Mouse (Mus musculus) stomach, embryonic 14.5 days (tissue): Measurements from ENCODE around the gene Sult1a1. TPM values are rescaled to one million over a fixed set of nuclear protein-coding genes. Genes with fewer than 3 reads are reported as not detected.
"Not testable (repeated sequence)": the region's sequence is repeated elsewhere in the genome, so short reads cannot be mapped to it uniquely, and the experiment has no call there.

ENCODE experiments used
- ATAC-seq: fragments of 200-750 bp; cut with Nextera tagmentation; 2 replicates; pipeline ENCODE4 v1.8.0; 2017; ENCODE audit warnings: low read depth, moderate TSS enrichment; ENCODE audit not compliant: insufficient number of reproducible peaks, insufficient read depth, low FRiP score
- H3K27ac ChIP-seq: fragments of 300-500 bp; sonication (generic); 2 replicates; pipeline ENCODE4 v1.5.1; 2014; ENCODE audit warnings: mild to moderate bottlenecking, low read length, moderate library complexity, mixed read lengths
- H3K27me3 ChIP-seq: fragments of 300-500 bp; sonication (generic); 2 replicates; pipeline ENCODE4 v1.6.1; 2014; ENCODE audit warnings: low read length, control low read depth, mixed read lengths; ENCODE audit not compliant: control insufficient read depth, insufficient read depth
- H3K36me3 ChIP-seq: fragments of 300-500 bp; sonication (generic); 2 replicates; pipeline ENCODE4 v1.6.1; 2014; ENCODE audit warnings: mild to moderate bottlenecking, control low read depth, low read length, moderate library complexity, mixed read lengths; ENCODE audit not compliant: control insufficient read depth, insufficient read depth
- H3K4me1 ChIP-seq: fragments of 300-500 bp; sonication (generic); 2 replicates; pipeline ENCODE4 v1.6.1; 2014; ENCODE audit warnings: low read length, control low read depth, mixed read lengths; ENCODE audit not compliant: control insufficient read depth, insufficient read depth
- H3K4me2 ChIP-seq: fragments of 300-500 bp; sonication (generic); replicated peaks from 2 replicates; pipeline ENCODE4 v1.6.1; 2014; ENCODE audit warnings: low read depth, low read length, control low read depth
- H3K4me3 ChIP-seq: fragments of 300-500 bp; sonication (generic); 2 replicates; pipeline ENCODE4 v1.5.1; 2014; ENCODE audit warnings: low read depth, low read length, control low read depth
- H3K9ac ChIP-seq: fragments of 300-500 bp; sonication (generic); replicated peaks from 2 replicates; pipeline ENCODE4 v1.6.1; 2014; ENCODE audit warnings: low read depth, mild to moderate bottlenecking, control low read depth, low read length, moderate library complexity, mixed read lengths
- H3K9me3 ChIP-seq: fragments of 300-500 bp; sonication (generic); 2 replicates; pipeline ENCODE4 v1.6.1; 2016; ENCODE audit warnings: low read depth, low read length, control low read depth; ENCODE audit not compliant: control insufficient read depth
- WGBS: fragments of 180-500 bp; shearing (Covaris S2); extraction: QIAGEN DNeasy Blood & Tissue Kit; methylation state at CpG from one replicate; pipeline ENCODE4 v1.1.7; 2014; 5-methylcytosine and 5-hydroxymethylcytosine counted together
- polyA plus RNA-seq: library from polyadenylated mRNA; unstranded; fragments of >200 nt; fragmentation: Nextera tagmentation; extraction: Ambion mirVana; gene quantifications from 2 replicates; pipeline ENCODE4 v1.2.1, GENCODE M21; 2014

Sult1a1 gene
- polyA plus RNA-seq, 1 experiment from 2014 or later = 5.8 TPM

DNA sequence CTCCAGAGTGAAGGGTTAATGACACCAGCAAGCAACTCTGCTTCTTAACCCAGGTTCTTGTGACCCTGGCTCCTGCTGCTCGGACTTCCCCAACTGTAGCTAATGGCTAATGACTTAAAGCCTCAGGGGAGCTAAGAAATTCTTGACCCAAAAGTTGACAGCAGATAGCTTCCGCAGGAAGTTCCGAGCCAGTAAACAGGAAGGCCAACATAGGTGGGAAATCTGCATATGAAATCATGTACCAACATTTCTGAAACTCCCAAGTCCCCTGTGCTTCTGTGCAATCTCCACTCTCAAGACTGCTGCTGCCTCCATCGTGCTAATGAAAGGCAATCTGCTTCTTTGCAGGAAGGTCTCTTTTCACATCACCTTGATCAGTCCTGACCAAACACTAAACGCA, 30.5 kb downstream of the Sult1a1 start:
- WGBS = 62% methylated on average over 5 of the region's 5 CpGs

DNA sequence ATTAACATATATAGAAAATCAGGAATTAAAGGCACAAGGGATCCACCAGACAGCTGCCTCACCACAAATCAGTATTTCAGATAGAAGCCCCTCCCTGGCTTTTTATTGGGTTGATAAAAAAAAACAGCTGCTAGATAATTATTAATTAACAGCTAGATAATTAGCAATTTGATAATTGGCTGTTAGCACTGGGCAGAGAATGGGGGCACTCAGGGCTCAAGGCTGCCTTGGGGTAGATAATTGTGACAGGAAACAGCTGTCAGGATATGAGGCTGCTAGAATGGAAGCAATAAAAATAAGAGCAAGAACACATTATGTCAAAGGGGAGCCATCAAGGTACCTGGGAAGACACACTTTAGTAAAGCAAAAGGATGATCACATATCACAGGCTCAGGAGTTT, 31.3 kb downstream of the Sult1a1 start:
- no peaks in the 10 kb centered on the region for H3K27me3 ChIP-seq
- 0 out of 2 replicates have a peak, but pooled peaks cover 2% of the 10 kb centered on the region for H3K4me1 ChIP-seq
- ATAC-seq = no peak
- no peak overlapping the region for H3K27ac ChIP-seq
- no peak overlapping the region for H3K9ac ChIP-seq
- no peak overlapping the region for H3K4me3 ChIP-seq
- H3K9me3 ChIP-seq = no peaks in the 10 kb centered on the region
- no peak overlapping the region for H3K4me2 ChIP-seq
- no peaks in the 10 kb centered on the region for H3K36me3 ChIP-seq

More for the DNA sequence above, 30.5 kb downstream of the Sult1a1 start:
- Histone ChIP-seq H3K4me1 (peaks cover 5% of the 10 kb centered on the region; the same call in 1 of the 2 replicates), H3K4me3 (no peak overlapping the region), H3K4me2 (no peak overlapping the region), H3K9ac (no peak overlapping the region), H3K27me3 (no peaks in the 10 kb centered on the region), H3K9me3 (no peaks in the 10 kb centered on the region), H3K36me3 (no peaks in the 10 kb centered on the region), H3K27ac (no peak overlapping the region)
- ATAC-seq = no peak

DNA sequence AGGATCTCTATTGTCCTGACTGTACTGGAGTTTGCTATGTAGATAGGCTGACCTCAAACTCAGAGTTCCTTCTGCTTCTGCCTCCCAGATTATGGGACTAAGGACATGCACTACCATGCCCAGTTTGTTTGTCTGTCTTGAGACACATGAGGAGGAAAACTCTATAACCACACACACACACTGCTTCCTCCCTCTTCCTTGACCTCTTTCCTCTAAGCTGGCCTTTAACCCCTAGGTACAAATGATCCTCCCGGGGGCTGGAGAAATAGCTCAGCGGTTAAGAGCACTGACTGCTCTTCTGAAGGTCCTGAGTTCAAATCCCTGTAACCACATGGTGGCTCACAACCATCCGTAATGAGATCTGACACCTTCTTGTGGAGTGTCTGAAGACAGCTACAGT, 31.9 kb downstream of the Sult1a1 start:
- H3K36me3 ChIP-seq = no peaks in the 10 kb centered on the region
- H3K9me3 ChIP-seq = no peaks in the 10 kb centered on the region
- no peak for ATAC-seq
- H3K4me2 ChIP-seq = no peak overlapping the region
- 65% methylated on average over 3 of the region's 3 CpGs for WGBS
- H3K27me3 ChIP-seq = no peaks in the 10 kb centered on the region
- H3K4me1 ChIP-seq = no peaks in the 10 kb centered on the region
- H3K4me3 ChIP-seq = no peak overlapping the region
- H3K9ac ChIP-seq = no peak overlapping the region
- H3K27ac ChIP-seq = no peak overlapping the region

DNA sequence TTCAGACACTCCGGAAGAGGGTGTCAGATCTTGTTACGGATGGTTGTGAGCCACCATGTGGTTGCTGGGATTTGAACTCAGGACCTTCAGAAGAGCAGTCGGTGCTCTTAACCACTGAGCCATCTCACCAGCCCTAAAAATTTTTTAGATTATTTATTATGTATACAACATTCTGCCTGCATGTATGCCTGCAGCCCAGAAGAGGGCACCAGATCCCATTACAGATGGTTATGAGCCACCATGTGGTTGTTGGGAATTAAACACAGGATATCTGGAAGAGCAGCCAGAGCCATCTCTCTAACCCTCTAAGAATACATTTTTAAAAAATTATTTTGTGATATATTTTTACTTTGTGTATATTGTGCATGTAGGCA, 33.0 kb downstream of the Sult1a1 start:
- ATAC-seq, H3K9ac ChIP-seq: not testable (repeated sequence)

DNA sequence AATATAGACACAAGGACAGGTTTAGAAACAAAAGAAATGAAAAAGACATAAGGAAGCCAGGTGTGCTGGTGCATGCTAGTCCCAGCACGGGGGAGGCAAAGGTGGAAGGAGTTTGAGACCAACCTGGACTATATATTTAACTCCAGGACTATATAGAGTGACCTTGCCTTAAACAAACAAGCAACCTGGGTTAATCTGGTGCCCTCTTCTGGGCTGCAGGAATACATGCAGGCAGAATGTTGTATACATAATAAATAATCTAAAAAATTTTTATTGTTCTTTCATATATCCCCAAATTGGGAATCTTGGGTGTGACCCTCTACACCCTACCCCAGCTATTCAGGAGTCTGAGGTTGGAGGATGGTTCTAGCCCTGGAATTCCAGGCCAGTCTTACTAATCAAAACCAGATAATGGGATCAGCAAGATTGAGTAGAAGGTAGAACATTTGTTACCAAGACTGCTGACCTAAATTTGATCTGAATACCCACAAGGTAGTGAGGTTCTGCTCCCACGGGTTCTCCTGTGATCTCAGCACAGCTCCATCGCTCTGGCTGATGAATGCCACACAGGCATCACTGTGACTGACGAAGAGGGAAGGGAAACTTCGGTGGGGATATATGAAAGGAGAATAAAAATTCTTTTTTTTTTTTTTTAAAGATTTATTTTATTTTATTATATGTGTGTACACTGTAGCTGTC, 33.5 kb downstream of the Sult1a1 start:
- no peak overlapping the region for H3K9ac ChIP-seq
- H3K4me1 ChIP-seq = no peaks in the 10 kb centered on the region
- no peak for ATAC-seq
- H3K36me3 ChIP-seq = no peaks in the 10 kb centered on the region
- H3K9me3 ChIP-seq = no peaks in the 10 kb centered on the region
- no peaks in the 10 kb centered on the region for H3K27me3 ChIP-seq
- H3K4me2 ChIP-seq = no peak overlapping the region
- no peak overlapping the region for H3K27ac ChIP-seq
- H3K4me3 ChIP-seq = no peak overlapping the region
- 65% methylated on average over 5 of the region's 5 CpGs for WGBS

More for the DNA sequence above, 33.0 kb downstream of the Sult1a1 start:
- H3K4me1 ChIP-seq, H3K4me3 ChIP-seq, H3K27me3 ChIP-seq, H3K9me3 ChIP-seq, H3K27ac ChIP-seq, H3K4me2 ChIP-seq, H3K36me3 ChIP-seq: not testable (repeated sequence)
- 53% methylated on average over 2 of the region's 3 CpGs for WGBS

DNA sequence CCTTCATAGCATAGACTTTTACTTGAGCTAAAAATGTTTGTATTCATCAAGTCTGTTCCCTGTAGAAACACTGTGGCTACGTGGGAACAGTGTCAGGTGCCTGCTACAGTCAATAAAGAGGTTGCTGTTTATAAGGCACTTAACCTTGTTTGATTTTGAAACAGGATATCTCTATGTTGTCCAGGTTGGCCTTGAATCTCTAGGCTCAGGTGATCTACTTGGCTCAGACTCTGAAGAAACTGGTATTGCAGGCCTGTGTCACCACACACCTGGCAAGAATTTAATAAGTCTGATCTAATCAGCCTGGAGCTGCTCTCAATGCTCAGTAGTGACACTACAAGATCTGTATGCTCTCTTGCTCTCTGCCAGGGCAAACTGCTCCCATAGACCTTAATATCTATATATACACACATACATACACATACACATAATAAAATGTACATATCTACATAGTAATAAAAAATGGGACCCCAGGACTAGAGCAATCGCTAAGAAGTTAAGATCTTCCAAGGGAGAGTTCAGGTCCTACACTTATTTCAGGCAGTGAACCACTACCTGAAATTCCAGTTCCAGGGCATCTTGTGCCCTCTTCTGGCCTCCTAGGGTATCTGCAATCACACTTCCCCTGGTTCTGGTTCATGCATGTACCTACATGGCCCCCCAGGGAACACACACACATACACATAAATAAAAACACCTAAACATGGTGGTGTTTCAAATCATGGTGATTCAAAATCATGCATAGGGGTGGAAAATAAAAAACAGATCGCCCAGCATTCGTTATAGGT, 39.3 kb downstream of the Sult1a1 start:
- Histone ChIP-seq H3K9ac (no peak overlapping the region), H3K4me3 (no peak overlapping the region), H3K4me1 (no peaks in the 10 kb centered on the region), H3K36me3 (no peaks in the 10 kb centered on the region), H3K9me3 (no peaks in the 10 kb centered on the region), H3K27me3 (no peaks in the 10 kb centered on the region), H3K27ac (no peak overlapping the region), H3K4me2 (no peak overlapping the region)
- WGBS = 14% methylated on average over 4 of the region's 4 CpGs
- ATAC-seq = no peak; the same call in 1 of the 2 replicates

DNA sequence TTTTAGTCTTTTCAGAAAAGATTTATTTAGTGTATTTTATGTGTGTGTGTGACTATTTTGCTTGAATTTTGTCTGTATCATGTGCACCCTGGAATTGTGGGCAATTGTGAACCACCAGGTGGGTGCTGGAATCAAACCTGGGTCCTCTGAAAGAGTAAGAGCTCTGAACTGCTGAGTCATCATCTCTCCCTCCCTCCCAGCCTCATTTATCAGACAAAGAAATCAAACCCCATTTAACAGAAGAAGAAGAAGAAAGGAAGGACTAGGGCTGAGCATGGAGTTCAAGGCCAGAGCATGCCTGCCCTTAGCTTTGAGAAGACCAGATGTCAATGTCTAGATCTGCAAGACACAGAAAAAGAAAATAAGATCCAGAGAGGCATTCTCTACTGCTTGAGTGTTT, 40.9 kb downstream of the Sult1a1 start:
- H3K4me3 ChIP-seq = no peak overlapping the region
- H3K9ac ChIP-seq = no peak overlapping the region
- H3K27ac ChIP-seq = no peak overlapping the region
- H3K27me3 ChIP-seq = no peaks in the 10 kb centered on the region
- no peaks in the 10 kb centered on the region for H3K36me3 ChIP-seq
- H3K4me2 ChIP-seq = no peak overlapping the region
- H3K4me1 ChIP-seq = no peaks in the 10 kb centered on the region
- no peaks in the 10 kb centered on the region for H3K9me3 ChIP-seq
- no peak for ATAC-seq

DNA sequence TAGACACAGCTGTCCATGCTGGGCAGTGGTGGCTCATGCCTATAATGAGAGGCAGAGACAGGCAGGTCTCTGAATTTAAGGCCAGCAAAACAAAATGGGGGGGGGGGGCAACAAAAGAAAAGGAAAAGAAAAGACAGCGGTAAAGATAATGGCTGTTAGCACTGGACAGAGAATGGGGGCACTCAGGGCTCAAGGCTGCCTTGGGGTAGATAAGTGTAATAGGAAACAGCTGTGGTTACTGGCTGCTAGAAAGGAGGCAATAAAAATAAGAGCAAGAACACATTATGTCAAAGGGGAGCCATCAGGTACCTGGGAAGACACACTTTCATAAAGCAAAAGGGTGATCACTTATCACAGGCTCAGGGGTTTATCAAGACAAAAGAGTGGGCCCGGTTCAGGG, 43.8 kb downstream of the Sult1a1 start:
- no peak overlapping the region for H3K27ac ChIP-seq
- WGBS = 80% methylated on average over 2 of the region's 2 CpGs
- H3K27me3 ChIP-seq = no peaks in the 10 kb centered on the region
- no peak overlapping the region for H3K9ac ChIP-seq
- no peaks in the 10 kb centered on the region for H3K9me3 ChIP-seq
- no peak overlapping the region for H3K4me3 ChIP-seq
- no peak overlapping the region for H3K4me2 ChIP-seq
- no peak for ATAC-seq
- no peaks in the 10 kb centered on the region for H3K36me3 ChIP-seq
- no peaks in the 10 kb centered on the region for H3K4me1 ChIP-seq
